Mouse (Mus musculus): Measurements from ENCODE around the gene 2700081O15Rik. TPM values are rescaled to one million over a fixed set of nuclear protein-coding genes. Genes with fewer than 3 reads are reported as not detected.

The 2700081O15Rik gene
- polyA plus RNA-seq, 1 experiment from 2014 or later, result 4.8 TPM

DNA sequence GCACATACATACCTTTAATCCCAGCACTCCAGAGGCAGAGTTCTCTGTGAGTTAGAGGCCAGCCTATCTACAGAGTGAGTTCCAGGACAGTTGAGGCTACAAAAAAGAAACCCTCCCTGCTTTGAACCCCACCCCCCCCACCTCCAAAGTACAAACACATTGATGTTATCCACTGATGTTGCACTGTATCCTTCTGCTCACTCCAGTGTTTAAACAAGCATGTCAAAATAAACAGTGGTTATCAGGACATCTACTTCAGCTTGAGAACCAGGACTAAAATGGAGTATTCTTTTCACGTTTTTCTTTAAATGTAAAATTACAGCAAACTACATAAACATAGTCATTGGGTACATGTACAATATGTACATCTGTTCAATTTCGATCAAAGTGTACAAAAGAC lies 27.7 kb downstream of the 2700081O15Rik start:
- H3K27me3 ChIP-seq (replicated peaks; ENCODE audit: control insufficient read depth, insufficient read depth, low read length), result no peaks in the 10 kb centered on the region
- H3K4me1 ChIP-seq (replicated peaks; ENCODE audit: control insufficient read depth, insufficient read depth, low read length), result 0 out of 2 replicates have a peak, but pooled peaks cover 3% of the 10 kb centered on the region
- DNase-seq (ENCODE audit: low spot score) (no peak), ATAC-seq (replicated peaks; ENCODE audit: low FRiP score) (no peak)
- H3K9me3 ChIP-seq (ENCODE audit: control insufficient read depth, low read length), result no peaks in the 10 kb centered on the region
- H3K9ac ChIP-seq (ENCODE audit: low read depth, low read length), result no peak overlapping the region
- H3K36me3 ChIP-seq (ENCODE audit: control insufficient read depth, insufficient read depth, low read length), result peaks cover 5% of the 10 kb centered on the region; the same call in 1 of the 2 replicates
- no peak overlapping the region for H3K4me2 ChIP-seq
- WGBS, result 82% methylated on average over 2 of the region's 2 CpGs
- no peak overlapping the region for H3K27ac ChIP-seq (ENCODE audit: low read depth, low read length)
- no peak overlapping the region for H3K4me3 ChIP-seq (ENCODE audit: low read depth, low read length)

DNA sequence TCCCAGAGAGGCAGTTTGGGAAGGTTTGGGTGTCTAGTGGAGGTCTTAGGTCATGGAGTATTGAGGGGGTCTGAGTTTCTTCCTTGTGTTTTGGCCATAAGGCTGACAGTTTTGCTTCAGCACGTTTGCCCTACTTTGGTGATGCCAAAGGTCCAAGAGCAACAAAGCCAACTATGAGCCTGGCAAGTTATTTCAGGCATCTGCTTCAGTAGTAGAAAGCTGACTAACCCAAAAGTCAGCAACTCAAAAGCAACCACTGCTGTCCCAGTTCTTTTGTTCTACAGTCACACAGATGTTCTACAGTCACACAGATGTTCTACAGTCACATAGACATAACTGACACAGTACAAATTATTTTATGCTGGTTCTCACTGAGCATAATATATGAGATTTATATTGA lies 28.2 kb downstream of the 2700081O15Rik start:
- no peaks in the 10 kb centered on the region for H3K27me3 ChIP-seq (replicated peaks; ENCODE audit: control insufficient read depth, insufficient read depth, low read length)
- 0 out of 2 replicates have a peak, but pooled peaks cover 3% of the 10 kb centered on the region for H3K4me1 ChIP-seq (replicated peaks; ENCODE audit: control insufficient read depth, insufficient read depth, low read length)
- H3K9ac ChIP-seq (ENCODE audit: low read depth, low read length), result no peak overlapping the region
- WGBS, result 81% methylated on average over 1 of the region's 1 CpGs
- H3K36me3 ChIP-seq (ENCODE audit: control insufficient read depth, insufficient read depth, low read length), result peaks cover 5% of the 10 kb centered on the region; the same call in 1 of the 2 replicates
- DNase-seq (ENCODE audit: low spot score), result no peak
- ATAC-seq (replicated peaks; ENCODE audit: low FRiP score), result no peak
- no peak overlapping the region for H3K4me2 ChIP-seq
- no peak overlapping the region for H3K27ac ChIP-seq (ENCODE audit: low read depth, low read length)
- H3K9me3 ChIP-seq (ENCODE audit: control insufficient read depth, low read length), result no peaks in the 10 kb centered on the region
- no peak overlapping the region for H3K4me3 ChIP-seq (ENCODE audit: low read depth, low read length)

DNA sequence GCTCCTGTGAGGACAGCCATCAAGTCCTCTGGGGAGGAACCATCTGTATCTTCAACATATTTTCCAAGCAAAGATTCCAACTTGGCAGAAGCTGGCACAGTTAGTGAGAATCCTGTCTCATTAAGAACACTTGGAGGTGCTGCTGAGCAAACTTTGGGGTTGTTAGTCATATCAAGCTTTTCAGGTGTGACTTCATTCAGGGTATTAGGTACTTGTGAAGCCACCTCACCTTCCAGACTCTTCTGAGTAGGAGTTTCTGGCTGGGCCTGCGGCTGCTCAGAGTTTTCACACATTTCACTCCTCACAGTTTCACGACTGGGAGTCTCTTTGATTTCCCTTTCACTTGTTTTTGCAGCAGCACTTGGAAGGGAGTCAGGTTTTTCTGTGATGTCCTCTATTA lies 39.4 kb downstream of the 2700081O15Rik start:
- H3K4me2 ChIP-seq, result no peak overlapping the region
- H3K4me1 ChIP-seq (replicated peaks; ENCODE audit: control insufficient read depth, insufficient read depth, low read length), result no peaks in the 10 kb centered on the region
- no peak overlapping the region for H3K4me3 ChIP-seq (ENCODE audit: low read depth, low read length)
- H3K9me3 ChIP-seq (ENCODE audit: control insufficient read depth, low read length), result no peaks in the 10 kb centered on the region
- ATAC-seq (replicated peaks; ENCODE audit: low FRiP score) (no peak), DNase-seq (ENCODE audit: low spot score) (no peak)
- H3K36me3 ChIP-seq (ENCODE audit: control insufficient read depth, insufficient read depth, low read length), result no peaks in the 10 kb centered on the region; the same call in 1 of the 2 replicates
- H3K27me3 ChIP-seq (replicated peaks; ENCODE audit: control insufficient read depth, insufficient read depth, low read length), result no peaks in the 10 kb centered on the region
- H3K9ac ChIP-seq (ENCODE audit: low read depth, low read length), result no peak overlapping the region
- H3K27ac ChIP-seq (ENCODE audit: low read depth, low read length), result no peak overlapping the region
- 75% methylated on average over 2 of the region's 2 CpGs for WGBS

DNA sequence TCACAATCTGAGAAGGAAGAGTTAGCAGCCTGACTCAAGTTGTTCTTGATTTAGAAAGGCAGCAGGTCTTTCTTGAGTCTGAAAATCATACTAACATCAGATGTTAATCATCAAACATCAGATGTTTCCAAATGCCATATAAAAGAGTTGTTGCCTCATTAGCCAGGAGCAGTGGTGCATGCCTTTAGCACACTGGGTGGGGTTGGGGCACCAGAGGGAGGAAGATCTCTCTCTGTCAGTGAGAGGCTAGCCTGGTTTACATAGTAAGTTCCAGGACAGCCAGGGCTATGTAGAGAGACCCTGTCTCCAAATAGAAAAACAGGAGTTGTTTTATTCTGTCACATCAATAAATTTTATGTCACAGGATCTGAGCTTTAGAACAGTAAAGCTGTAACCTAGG lies 41.5 kb downstream of the 2700081O15Rik start:
- no peak overlapping the region for H3K4me3 ChIP-seq (ENCODE audit: low read depth, low read length)
- ATAC-seq (replicated peaks; ENCODE audit: low FRiP score), result no peak
- no peak overlapping the region for H3K27ac ChIP-seq (ENCODE audit: low read depth, low read length)
- H3K4me1 ChIP-seq (replicated peaks; ENCODE audit: control insufficient read depth, insufficient read depth, low read length), result no peaks in the 10 kb centered on the region
- H3K9ac ChIP-seq (ENCODE audit: low read depth, low read length), result no peak overlapping the region
- no peaks in the 10 kb centered on the region; the same call in 1 of the 2 replicates for H3K36me3 ChIP-seq (ENCODE audit: control insufficient read depth, insufficient read depth, low read length)
- DNase-seq (ENCODE audit: low spot score), result no peak
- H3K9me3 ChIP-seq (ENCODE audit: control insufficient read depth, low read length), result no peaks in the 10 kb centered on the region
- H3K27me3 ChIP-seq (replicated peaks; ENCODE audit: control insufficient read depth, insufficient read depth, low read length), result no peaks in the 10 kb centered on the region
- H3K4me2 ChIP-seq, result no peak overlapping the region

DNA sequence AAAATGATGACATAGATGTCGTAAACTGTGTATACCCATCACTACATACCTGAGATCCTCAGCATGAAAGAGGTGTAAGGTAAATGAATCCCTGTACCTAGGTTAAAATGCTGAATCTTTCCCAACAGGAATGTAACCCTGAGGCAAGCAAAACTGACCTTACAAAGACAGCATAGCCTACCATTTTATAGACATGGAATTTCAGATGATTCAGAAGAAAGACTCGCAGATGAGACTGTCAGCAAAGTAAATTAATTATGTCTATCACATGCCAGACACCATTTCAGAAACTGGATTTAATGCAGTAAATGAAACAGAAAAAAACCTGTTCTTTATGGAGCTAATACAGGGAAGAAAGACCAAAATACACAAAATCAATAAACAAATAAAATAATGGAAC lies 41.9 kb downstream of the 2700081O15Rik start:
- 88% methylated on average over 2 of the region's 2 CpGs for WGBS
- H3K4me2 ChIP-seq, result no peak overlapping the region
- H3K27ac ChIP-seq (ENCODE audit: low read depth, low read length), result no peak overlapping the region
- ATAC-seq (replicated peaks; ENCODE audit: low FRiP score) (no peak), DNase-seq (ENCODE audit: low spot score) (no peak)
- no peaks in the 10 kb centered on the region; the same call in 1 of the 2 replicates for H3K36me3 ChIP-seq (ENCODE audit: control insufficient read depth, insufficient read depth, low read length)
- H3K9ac ChIP-seq (ENCODE audit: low read depth, low read length), result no peak overlapping the region
- no peaks in the 10 kb centered on the region for H3K4me1 ChIP-seq (replicated peaks; ENCODE audit: control insufficient read depth, insufficient read depth, low read length)
- no peaks in the 10 kb centered on the region for H3K9me3 ChIP-seq (ENCODE audit: control insufficient read depth, low read length)
- no peaks in the 10 kb centered on the region for H3K27me3 ChIP-seq (replicated peaks; ENCODE audit: control insufficient read depth, insufficient read depth, low read length)
- no peak overlapping the region for H3K4me3 ChIP-seq (ENCODE audit: low read depth, low read length)

DNA sequence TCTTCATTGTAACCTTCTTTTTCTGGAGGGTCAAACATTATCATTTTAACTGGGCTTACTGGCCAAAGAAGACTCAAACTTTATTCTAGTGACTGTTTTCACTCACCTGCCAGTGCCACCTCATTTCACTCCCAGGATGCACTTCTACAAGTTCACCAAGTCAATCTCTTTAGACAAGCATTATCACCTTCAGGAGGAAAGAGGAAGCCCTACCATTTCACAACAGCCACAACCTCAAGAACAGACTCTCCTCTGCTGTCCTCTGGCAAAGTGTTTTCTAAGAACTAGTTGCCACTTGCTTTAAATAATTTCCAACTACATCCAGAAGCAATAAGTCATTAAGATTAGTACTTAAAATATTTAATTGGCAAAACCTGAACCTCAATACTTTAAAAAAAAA lies 50.5 kb downstream of the 2700081O15Rik start:
- ATAC-seq (replicated peaks; ENCODE audit: low FRiP score), result no peak
- Histone ChIP-seq H3K4me3 (ENCODE audit: low read depth, low read length) (no peak overlapping the region), H3K9ac (ENCODE audit: low read depth, low read length) (no peak overlapping the region), H3K27me3 (replicated peaks; ENCODE audit: control insufficient read depth, insufficient read depth, low read length) (no peaks in the 10 kb centered on the region), H3K9me3 (ENCODE audit: control insufficient read depth, low read length) (no peaks in the 10 kb centered on the region), H3K27ac (ENCODE audit: low read depth, low read length) (no peak overlapping the region), H3K4me1 (replicated peaks; ENCODE audit: control insufficient read depth, insufficient read depth, low read length) (no peaks in the 10 kb centered on the region), H3K4me2 (no peak overlapping the region), H3K36me3 (ENCODE audit: control insufficient read depth, insufficient read depth, low read length) (no peaks in the 10 kb centered on the region; the same call in 1 of the 2 replicates)
- DNase-seq (ENCODE audit: low spot score), result no peak

DNA sequence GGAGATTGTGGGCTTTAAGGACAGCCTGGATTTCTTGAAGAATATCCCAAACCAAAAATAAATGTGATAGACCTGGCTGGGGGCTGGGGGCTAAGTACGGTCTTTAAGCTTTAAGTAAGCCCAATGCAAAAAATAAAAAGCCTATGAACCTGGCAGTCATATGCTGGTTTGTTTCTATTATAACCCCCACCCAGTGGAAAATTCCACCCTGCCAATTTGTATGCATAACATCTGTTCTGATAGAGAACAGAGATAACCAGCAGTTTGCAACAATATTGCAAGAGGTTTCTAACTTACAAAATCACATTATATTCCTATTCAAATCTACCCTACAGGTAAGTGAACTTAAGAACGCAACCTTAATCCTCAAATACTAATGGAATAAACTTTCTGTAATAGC lies 53.2 kb downstream of the 2700081O15Rik start:
- WGBS, result 98% methylated on average over 2 of the region's 2 CpGs
- H3K27me3 ChIP-seq (replicated peaks; ENCODE audit: control insufficient read depth, insufficient read depth, low read length), result no peaks in the 10 kb centered on the region
- H3K27ac ChIP-seq (ENCODE audit: low read depth, low read length), result no peak overlapping the region
- H3K4me3 ChIP-seq (ENCODE audit: low read depth, low read length), result no peak overlapping the region
- no peaks in the 10 kb centered on the region; the same call in 1 of the 2 replicates for H3K36me3 ChIP-seq (ENCODE audit: control insufficient read depth, insufficient read depth, low read length)
- no peak overlapping the region for H3K9ac ChIP-seq (ENCODE audit: low read depth, low read length)
- H3K4me2 ChIP-seq, result no peak overlapping the region
- no peak for DNase-seq (ENCODE audit: low spot score)
- no peaks in the 10 kb centered on the region for H3K9me3 ChIP-seq (ENCODE audit: control insufficient read depth, low read length)
- ATAC-seq (replicated peaks; ENCODE audit: low FRiP score), result no peak
- H3K4me1 ChIP-seq (replicated peaks; ENCODE audit: control insufficient read depth, insufficient read depth, low read length), result no peaks in the 10 kb centered on the region

Small RNAs within 50 kb of the gene (microRNA-seq; reads per million reads assigned to microRNA genes)
- gene Mir6991 (ENCODE audit: borderline number of aligned reads), result 2.8 reads per million

Other genes starting within 250 kb of the 2700081O15Rik start
- 139 and 140 TPM in 2 replicates for gene Otub1, start 211.3 kb upstream of the 2700081O15Rik start, polyA plus RNA-seq (2014; fragmentation: Nextera tagmentation; extraction: Ambion mirVana)
- 1,017 and 1,108 TPM in 2 replicates for gene Cox8a, start 200.0 kb upstream of the 2700081O15Rik start, polyA plus RNA-seq (2014; fragmentation: Nextera tagmentation; extraction: Ambion mirVana)
- gene Naa40, start 176.4 kb upstream of the 2700081O15Rik start, polyA plus RNA-seq (2014; fragmentation: Nextera tagmentation; extraction: Ambion mirVana), result 70.7 and 76.0 TPM in 2 replicates
- 7.5 and 8.7 TPM in 2 replicates for gene Rcor2, start 150.3 kb upstream of the 2700081O15Rik start, polyA plus RNA-seq (2014; fragmentation: Nextera tagmentation; extraction: Ambion mirVana)
- 45.3 and 50.3 TPM in 2 replicates for gene Mark2, start 75.8 kb upstream of the 2700081O15Rik start, polyA plus RNA-seq (2014; fragmentation: Nextera tagmentation; extraction: Ambion mirVana)
- gene Spindoc, start 34.6 kb upstream of the 2700081O15Rik start, polyA plus RNA-seq (2014; fragmentation: Nextera tagmentation; extraction: Ambion mirVana), result 16.2 and 16.7 TPM in 2 replicates
- 77.3 and 78.3 TPM in 2 replicates for gene Rtn3, start 65.7 kb downstream of the 2700081O15Rik start, polyA plus RNA-seq (2014; fragmentation: Nextera tagmentation; extraction: Ambion mirVana)
- gene Atl3, start 76.4 kb downstream of the 2700081O15Rik start, polyA plus RNA-seq (2014; fragmentation: Nextera tagmentation; extraction: Ambion mirVana), result 10.7 and 11.2 TPM in 2 replicates
- 16.0 TPM in 2 replicates for gene Pla2g16, start 139.8 kb downstream of the 2700081O15Rik start, polyA plus RNA-seq (2014; fragmentation: Nextera tagmentation; extraction: Ambion mirVana)
- not detected in 2 replicates for gene Lgals12, start 189.6 kb downstream of the 2700081O15Rik start, polyA plus RNA-seq (2014; fragmentation: Nextera tagmentation; extraction: Ambion mirVana)
- not detected in 2 replicates for gene Hrasls5, start 194.9 kb downstream of the 2700081O15Rik start, polyA plus RNA-seq (2014; fragmentation: Nextera tagmentation; extraction: Ambion mirVana)

Measured in liver, embryonic 11.5 days (tissue).